Mouse (Mus musculus) spleen, adult 18-20 months (tissue): Measurements from ENCODE around the gene Arhgap17.

ENCODE experiments used
- DNase-seq, 2 experiments: peaks; one replicate each; pipeline ENCODE4 v3.0.0; 2022; ENCODE audit warnings: mixed read lengths in 2 of 2

The Arhgap17 gene

DNA sequence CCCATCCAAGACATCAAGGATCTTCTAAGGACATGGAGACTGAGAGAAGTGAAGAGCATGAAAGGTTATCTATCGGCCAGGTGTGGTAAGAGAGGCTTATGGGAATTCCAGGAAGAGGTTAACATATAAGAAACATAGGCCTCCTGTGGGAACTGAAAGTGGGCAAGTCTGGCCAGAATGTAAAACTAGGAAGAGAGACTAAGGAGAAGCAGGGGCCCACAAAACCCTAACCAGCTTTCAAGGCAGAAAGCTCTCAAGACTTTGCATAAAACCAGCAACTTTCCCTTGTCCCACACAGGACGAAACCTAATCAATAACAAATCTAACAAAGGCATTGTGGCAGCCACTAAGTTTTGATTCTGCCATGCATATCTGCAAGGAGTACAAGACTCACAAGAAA lies 1.5 kb downstream of the Arhgap17 start:
- no peak for DNase-seq

DNA sequence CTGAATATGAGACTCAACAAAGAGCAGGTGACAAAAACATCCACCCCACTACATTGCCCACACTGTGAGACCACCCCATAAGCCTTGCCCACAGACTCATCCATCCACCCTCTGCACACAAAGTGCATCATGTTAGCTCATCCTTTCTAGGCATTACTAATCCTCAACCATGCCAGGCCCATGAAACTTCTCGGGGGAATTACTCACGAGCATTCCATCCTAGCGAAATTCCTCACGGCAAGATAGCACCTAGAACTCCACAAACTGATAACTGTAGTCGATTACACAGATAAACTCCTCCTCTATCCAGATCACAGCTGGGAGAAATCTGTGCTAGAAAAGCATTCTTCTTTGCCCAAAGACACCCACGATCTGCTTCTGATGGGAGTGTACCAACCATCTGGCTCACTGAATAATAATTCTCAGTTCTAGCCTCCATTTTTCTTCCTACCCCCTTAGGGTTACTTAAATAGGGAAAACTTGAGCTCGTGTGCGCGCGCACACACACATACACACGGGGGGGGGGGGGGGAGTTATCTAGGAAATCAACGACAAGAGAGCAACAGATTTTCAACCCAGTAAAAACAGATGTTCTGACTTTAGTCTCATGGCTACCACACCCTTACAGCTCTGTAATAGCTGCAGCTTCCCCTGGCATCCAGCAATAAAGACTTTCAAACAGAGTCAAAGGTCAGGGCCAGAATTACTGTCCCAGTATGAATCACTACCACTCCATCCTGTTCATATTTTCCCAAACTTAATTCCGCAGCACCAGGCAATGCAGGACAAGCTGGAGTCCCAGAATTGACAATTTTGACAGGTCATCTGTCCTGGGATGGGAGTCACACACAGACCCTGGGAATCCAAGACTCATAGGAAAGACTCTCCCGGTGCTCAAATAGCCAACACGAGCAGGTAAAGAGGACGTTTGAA lies 2.2 kb downstream of the Arhgap17 start:
- no peak for DNase-seq

DNA sequence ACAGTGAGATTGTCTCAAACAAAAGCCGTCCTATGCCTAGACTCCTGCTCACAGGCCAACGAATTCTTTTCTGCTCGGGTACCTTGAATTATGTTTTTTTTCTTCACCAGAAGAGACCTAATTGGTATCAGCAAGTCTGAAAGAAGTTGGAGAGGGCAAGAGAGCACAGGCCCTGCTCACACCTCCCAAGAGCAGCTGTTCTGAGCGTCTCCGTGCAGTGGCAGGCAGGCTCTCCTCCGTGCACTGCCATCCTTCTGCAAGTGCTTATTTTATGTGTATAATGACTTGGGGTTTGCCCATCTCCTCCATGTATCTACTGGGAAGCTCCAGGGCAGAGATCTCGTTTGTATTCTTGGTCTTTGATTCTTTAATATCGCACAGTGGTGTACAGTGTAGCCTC lies 2.9 kb downstream of the Arhgap17 start:
- no peak for DNase-seq

DNA sequence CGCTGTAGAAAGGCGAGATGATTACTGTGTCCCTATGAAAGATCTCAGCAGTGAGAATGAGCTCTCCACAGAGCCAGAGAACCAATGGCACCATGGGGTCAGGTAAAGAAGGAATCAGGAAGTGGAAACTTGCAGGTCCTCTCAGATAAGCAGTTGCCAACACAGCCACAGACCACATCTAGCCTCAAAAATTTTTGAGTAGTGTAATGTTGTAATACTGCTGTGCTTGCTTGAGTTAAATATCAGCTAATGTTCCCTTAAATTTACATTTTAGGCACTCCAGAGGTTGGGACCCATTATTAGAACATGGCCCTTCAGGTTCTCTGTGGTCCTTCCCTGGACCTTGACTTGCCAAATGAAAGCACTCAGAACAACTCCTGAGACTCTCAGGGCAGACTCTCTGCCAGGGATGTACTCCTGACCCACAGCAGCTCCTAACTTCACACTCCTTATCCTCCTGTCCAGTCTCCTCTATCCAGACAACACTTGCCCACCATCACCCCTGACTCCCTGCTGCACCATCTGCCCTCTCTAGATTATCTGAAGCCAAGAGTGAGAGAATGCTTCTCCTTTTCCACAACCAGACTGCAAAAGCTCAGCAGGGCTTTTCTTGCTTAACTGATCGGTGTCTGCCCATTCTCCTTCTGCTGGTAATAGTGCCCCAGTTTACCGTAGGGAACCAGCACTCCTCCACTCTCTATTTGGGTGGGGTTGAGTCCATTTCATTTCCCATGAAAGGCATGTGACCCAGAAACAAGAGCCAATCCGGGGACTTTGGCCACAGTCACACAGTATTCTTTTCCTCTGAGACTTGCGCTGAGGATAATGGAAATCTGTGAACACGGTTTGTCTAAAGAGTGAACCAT lies 3.6 kb downstream of the Arhgap17 start:
- DNase-seq, result no peak

DNA sequence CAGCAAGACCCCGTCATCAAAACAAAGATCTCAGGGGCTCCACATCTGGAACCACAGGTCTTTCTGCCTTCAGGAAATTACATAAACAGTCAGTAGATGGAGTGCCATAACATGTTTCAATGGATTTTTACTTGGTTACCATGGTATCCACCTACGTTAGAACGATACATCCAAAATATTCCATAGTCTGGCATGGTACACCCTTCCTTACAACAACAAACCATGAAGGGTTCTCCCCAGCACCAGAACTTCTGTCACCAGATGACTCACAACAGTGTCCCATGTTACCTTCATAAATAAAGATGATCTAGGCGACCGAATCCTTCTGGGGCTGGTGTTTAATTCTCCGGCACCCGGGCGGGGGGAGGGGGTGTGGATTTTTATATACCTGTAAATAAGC lies 5.7 kb downstream of the Arhgap17 start:
- no peak for DNase-seq

DNA sequence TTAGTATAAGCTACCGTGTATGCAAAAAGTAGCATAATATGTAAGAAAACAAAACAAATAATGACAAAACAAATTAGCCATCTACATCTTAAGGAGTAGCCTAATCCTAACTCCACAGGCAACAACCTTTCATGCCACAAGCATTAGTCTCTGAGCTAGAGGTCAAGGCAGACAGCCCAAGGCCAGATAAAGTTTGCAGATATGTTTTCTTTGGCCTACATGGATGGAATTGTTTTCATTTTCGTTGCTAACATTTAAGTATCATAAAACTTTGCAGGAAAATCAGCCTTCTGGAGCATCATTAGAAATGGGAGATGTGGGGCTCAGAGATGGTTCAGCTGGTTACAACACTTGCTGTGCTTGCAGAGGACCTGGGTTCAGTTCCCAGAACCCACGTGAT lies 6.9 kb downstream of the Arhgap17 start:
- no peak for DNase-seq

DNA sequence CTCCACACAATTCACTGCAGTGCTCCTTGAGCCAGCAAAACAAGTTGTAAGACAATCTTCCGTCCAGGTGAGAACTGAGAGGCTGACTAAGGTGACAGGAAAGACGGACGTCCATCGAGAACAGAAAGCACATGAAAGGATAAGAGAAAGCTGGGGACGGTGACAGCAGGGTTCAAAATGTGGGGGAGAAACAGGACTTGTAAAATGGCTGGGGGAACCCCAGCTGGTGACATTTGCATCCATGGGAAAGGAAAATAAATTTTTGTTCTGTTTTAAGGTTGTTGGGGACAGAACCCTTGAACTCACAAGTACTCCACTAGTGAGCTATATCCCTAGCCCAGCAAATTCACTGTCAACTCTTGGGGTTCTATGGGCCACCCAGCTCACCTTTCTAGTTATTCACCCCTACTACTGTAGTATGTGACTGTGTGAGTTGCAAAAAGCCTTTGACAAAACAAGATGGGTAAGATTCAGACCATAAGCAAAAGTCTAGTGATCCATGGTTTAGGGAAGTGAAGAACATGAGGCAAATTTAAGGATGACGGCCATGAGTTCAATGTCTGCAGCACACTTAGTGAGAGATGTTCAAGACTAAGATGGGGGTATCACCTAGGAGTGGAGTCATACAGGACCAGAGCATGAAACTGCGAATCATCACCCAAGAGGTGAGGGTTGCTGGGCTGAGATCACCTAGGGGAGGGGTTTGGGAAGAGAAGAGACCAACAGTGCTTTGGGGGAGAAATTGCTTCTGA lies 8.3 kb downstream of the Arhgap17 start:
- DNase-seq, result no peak

DNA sequence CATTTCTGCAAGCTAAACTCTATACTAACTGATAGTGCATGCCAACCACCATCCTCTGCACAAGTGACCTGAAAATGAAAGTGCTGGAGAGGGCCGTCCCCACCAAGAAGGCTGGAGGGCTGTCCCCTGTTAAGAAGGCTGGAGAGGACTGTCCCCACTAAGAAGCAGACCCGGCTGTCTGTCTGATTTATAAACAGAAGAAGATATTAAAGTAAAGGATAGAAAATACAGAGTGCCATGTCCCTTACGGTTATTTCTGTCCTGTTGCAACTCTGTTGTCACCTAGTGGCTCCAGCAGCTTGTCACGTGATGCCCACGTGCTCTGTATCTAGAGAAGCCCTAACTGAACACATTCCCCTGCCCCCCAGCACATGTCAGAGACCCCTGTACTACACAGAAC lies 9.5 kb downstream of the Arhgap17 start:
- DNase-seq, result no peak

DNA sequence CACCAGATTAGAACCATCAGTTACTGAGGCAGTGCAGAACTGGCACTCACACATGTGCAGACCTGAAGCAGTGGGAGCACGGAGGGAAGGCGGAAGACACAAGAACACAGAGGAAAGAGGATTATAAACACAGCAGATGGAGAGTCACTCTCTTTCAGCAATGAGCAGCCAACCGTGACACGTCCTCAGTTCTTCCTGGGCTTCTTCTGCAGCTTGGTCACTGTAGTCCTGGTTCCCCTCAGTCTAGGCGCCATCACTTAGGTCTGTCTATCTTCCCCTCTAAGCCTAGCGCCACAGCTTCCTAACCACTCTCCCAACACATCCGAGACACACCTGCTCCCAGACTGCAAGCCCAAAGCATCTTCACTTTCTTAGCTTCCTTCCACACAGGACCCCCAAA lies 10.6 kb downstream of the Arhgap17 start:
- DNase-seq, result no peak

DNA sequence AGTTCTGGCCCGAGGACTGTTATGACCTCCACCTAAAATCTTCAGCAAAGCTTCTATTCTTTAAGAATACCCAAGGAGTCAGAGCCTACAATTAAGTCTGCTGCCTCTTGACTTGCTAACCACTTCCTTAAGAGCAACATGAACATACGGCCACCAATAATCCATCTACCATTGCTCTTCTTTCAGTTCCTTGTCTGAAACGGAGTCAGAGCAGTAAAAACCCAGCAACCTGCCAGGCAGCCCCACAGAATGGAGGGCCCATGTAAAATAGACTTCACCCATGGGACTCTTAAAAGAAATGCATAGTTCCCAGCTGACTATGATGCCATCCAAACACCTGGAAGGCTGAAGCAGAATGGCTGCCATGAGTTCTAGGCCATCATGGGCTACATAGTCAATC lies 13.6 kb downstream of the Arhgap17 start:
- peak in 1 of 2 experiments; percentile 21 for DNase-seq

DNA sequence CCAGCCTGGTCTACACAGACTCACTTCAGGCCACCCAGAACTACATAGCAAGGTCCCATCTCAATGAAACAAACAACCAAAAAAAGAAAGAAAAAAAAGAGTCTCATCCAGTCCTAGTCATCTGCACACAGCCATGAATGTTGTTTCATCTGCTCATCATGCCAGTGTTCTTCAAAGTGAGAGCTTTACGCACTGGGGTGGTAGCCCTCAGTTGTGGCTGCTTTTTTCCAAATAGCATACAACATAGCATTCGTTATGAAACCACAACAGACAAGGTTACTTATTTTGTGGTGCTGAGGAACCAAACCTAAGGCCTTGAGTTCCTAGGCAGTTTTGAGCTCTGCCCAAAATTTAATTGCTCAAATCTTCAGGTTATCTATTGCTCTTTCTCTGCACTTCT lies 14.9 kb downstream of the Arhgap17 start:
- DNase-seq, result no peak

DNA sequence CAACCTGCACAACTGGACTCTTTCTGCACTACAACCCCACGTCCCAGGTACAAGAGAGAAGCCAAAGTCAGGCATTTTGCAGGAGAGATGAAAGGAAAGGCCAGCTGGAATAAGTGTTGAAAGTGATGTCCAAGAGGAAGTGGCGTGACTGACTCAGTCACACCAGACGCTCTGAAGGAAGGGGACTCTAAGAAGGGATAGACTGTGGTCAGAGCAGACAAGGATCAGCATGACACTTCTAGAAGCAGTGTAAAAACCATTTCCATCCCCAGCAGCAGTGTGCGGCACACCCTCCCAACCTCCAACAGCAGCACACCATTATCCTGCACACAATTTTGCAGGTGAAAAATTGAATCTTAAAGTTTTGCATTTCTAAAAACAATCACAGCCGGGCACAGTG lies 15.3 kb downstream of the Arhgap17 start:
- no peak for DNase-seq

DNA sequence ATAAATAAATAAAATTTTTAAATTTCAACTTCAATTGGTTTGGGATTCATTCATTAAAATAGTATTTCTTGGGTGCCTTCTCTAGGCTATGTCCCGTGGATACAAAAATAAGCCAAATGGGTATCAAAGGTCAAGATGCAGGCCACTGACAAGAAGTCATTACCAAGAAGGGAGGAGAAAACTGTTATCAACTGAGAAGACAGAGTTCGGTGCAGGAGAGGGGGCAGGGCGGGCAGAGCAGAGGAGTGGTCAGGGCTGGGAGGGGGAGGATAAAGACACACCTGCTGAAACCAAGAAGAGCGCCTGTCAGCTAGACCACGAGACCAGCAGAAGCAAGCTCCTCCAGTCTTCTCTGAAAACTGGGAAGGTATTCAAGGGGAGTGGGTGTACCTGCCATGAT lies 15.8 kb downstream of the Arhgap17 start:
- no peak for DNase-seq

DNA sequence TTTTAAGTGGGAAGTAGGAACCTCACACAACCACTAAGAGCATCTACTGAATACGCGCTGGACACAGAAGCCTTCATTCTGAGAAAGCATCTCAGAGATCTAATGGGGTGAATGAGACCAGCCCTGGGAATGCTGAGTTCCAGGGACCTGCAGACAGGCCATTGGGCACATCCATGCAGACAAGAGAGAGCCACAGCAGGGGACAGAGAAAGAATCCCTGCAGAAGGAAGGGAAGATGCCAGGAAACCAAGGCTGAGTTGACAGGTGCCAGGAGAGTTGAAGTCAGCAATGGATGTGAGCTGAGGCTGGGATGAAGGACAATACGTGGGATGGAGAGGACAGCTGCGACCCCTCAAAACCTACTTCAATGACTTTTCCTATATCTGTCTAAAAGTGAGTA lies 16.6 kb downstream of the Arhgap17 start:
- no peak for DNase-seq

DNA sequence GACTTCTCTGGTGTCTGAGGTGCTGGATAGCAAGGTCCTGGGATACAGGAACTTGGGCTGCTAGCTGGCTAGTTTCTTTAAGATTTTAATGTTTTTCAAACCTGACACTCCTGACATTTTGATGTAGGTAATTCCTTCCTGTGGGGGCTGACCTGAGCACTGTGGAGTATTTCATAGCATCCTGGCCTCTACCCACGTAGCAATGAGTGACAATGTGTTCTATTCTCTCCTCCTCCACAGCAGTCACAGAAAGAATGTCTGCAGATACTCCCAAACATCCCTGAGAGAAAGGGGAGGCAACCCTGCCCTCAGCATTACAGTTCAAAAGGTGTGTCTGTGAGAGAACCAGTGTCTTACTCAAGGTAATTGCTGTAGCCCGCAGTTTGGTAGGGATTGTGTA lies 19.5 kb downstream of the Arhgap17 start:
- DNase-seq, result no peak

DNA sequence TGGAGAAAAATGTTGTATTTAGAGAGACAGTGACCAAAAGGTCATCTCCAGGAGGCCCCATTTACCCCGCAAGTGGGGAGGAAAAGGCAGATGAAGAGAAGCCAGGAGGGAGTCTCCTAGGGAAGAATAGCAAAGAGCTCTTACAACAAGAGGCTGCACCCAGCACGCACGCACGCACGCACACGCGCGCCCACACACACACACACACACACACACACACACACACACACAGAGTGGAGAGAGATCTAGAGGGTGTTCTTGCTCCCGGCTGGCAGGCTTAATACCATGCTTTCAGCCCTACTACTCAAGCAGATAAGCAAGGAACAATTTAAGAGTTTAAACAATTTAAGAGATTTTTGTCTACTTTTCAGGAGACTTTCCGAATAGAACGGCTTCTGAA lies 19.9 kb downstream of the Arhgap17 start:
- no peak for DNase-seq

DNA sequence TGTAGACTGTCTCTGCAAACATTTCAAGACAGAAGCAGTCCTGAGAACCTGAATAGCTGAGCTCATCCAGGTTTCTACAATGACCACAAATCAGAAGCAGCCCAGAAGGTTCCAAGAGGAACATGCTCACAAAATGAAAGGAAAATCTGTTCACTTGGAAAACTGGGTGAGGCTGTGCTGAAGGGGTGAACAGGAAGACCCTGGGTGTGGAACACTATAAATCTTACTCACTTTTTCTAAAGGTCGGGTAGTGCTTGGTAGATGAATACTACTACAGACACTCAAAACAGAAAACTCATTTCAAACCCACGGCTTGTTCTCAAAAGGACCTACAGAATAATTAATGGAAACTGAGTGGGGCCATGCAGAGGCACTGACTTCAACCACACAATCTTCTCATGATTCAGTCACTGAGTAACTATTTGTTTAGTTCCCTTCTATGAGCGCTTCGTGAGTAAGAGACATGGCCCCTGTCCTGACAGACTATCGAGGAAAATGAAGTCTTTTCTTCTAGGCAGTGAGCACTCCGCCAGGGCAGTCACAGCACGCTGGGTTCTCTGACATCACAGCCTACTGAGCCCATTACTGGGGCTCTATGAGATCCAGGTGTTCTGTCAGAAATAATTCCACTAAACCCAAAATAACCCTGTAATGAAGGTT lies 23.0 kb downstream of the Arhgap17 start:
- no peak for DNase-seq

DNA sequence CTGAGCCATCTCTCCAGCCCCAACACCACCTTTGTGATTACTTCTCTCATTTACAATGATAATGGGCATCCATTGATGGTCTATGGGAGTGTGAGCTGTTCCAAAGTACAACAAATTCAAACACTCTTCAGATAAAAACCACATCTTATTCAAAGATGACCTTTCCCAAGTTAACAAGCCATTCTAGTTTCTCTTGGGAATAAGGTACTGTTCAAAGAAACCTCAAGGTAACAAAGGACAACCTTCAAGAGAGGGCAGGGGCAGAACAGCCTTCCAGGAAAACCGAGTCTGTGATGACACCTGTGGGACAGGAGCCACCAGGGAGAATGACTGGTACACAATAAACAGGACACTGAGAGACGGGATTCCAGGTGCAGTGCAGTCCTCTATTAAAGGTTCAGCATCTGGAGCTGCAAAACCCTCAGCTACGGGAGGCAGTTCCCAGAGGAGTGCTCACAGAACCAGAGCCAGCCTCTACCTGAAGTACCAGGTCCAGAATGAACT lies 24.6 kb downstream of the Arhgap17 start:
- DNase-seq, result no peak

DNA sequence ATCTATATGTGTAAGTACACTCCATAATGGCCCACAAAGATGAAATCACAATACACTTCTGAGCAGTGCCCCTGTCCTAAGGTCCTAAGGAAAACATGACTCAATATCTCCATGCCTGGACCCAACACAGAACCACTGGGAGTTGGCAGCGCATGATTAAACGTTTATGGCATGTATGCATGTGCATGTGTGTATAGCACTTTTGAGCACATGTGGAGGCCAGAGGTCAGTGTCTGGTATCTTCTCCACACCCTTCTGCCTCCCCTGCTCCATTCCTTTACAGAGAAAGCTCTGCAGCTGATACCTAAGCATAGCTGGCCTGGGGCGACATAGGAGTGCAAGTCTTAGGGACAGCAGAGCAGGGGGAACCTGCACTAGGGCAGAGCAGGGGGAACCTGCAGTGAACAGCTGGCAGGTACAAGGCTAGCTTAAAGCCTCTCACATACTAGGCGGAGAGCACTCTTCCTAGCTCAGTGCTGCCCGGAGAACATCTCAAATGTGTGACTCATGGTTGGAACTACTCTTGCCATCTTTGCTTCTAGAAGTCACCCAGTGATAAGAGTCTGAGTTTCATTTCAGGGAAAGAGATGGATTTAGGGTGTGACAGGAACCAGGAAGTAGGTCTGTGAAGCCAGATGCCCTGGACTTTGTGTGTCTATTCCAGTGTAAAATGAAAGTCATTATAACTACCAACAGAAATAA lies 25.5 kb downstream of the Arhgap17 start:
- DNase-seq, result no peak

DNA sequence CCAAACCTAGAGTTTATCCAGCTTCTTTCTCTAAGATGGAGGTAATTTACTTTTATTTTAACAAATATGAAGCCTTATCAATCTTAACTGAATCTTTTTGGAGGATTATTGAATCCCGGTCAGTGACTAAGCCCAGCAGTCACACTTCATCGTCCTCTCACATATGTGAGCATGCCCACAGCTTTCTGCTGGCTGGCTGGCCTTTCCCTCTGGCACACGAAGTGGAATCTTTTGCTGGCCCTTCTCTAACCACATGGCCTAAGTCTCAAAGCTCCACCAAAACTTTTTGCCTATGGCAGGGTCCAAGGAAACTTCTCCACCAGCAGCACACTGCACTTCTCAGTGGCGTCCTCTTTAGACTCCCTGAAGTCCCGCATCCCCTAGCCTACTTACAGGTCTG lies 27.8 kb downstream of the Arhgap17 start:
- DNase-seq, result no peak

DNA sequence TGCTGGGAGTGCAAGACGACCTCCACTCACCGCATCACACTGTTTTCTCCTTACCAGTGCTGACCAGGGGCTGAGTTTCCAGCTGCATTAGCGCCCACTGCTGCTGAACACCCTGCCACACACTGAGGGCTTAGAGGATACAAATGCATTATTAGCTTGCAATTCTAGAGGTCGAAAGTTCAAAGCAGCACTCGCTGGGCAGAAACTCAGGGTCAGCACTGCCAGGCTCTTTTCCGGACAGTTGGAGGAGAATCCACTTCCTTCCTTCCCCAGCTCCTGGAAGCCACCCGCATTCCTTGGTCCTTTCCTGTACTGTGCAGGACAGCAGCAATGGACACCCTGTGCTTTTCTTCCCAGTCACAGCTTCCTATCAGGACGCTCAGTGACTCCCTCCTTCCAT lies 31.4 kb downstream of the Arhgap17 start:
- no peak for DNase-seq

DNA sequence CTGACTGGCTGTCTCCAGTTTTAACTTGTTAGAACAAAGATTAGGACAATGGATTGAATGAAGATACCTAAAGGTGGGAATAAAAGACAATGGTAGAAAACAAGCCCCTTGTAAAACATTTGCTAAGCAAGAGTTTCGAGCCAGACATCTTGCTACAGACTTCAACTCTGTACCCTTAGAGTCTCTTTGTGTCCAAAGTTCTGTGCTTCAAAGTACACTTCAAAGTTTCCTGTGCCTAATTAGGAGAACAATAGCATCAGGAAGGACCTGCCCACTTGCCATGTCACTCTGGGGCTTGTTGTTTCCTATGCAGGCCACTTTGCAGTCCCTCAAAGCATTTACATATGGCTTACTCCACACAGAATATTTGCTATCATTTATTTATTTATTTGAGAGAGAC lies 33.4 kb downstream of the Arhgap17 start:
- no peak for DNase-seq
